Mouse (Mus musculus): ENCODE measurements around the gene Polr3gl. TPM values are rescaled to one million over a fixed set of nuclear protein-coding genes. Genes with fewer than 3 reads are reported as not detected.
A peak's percentile ranks its signal among the peaks of the same experiment; 100 is the strongest.

Gene Polr3gl
- total RNA-seq, 1 experiment from 2014 or later = 87.4 TPM

DNA sequence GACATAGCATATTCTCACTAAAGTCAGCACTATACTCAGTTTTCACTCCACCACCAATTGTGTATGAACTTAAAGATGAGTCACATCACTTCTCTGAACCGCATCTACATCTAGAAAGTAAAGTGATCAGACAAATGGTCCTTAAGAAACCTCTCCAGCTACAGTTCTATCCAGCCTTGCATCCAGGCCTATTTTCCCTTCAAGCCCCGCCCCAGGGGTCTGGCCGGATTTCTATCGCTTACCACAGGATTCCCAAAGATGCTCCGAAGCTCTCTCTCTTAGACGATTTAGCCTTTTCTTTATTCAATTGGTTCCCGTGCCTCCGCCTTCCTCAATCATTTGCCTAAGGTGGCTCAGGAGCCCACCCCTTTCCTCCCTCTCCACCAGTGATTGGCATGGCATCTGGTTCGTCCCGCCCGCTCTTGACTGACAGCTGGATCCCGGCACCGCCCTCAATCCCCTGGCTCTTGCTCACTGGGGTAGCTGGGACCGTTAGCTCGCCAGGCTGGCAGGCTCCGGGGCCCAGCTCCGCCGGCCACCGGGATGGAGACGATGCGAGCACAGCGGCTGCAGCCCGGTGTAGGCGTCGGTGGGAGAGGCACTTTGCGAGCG lies 6.8 kb upstream of the Polr3gl start, which contains the start of gene Lix1l:
TSS of gene Lix1l (plus strand) at position 511 of the 612 bp plus-strand sequence.
- peak; percentile 94 to 96 for ATAC-seq (replicated peaks in 1 of 2; ENCODE audit: insufficient read depth in 1 of 2, low FRiP score in 2 of 2, low TSS enrichment in 1 of 2, low read depth in 1 of 2, poor library complexity in 2 of 2, severe bottlenecking in 2 of 2)

- no peak for ATAC-seq (replicated peaks in 1 of 2; ENCODE audit: insufficient read depth in 1 of 2, low FRiP score in 2 of 2, low TSS enrichment in 1 of 2, low read depth in 1 of 2, poor library complexity in 2 of 2, severe bottlenecking in 2 of 2)
Observed at GRCm38 (mm10) chr3:96599411-96599810, 5.4 kb upstream of the Polr3gl start.

GRCm38 (mm10) chr3:96599069-96599393 lies 5.0 kb upstream of the Polr3gl start:
- ATAC-seq (replicated peaks in 1 of 2; ENCODE audit: insufficient read depth in 1 of 2, low FRiP score in 2 of 2, low TSS enrichment in 1 of 2, low read depth in 1 of 2, poor library complexity in 2 of 2, severe bottlenecking in 2 of 2) = no peak

DNA sequence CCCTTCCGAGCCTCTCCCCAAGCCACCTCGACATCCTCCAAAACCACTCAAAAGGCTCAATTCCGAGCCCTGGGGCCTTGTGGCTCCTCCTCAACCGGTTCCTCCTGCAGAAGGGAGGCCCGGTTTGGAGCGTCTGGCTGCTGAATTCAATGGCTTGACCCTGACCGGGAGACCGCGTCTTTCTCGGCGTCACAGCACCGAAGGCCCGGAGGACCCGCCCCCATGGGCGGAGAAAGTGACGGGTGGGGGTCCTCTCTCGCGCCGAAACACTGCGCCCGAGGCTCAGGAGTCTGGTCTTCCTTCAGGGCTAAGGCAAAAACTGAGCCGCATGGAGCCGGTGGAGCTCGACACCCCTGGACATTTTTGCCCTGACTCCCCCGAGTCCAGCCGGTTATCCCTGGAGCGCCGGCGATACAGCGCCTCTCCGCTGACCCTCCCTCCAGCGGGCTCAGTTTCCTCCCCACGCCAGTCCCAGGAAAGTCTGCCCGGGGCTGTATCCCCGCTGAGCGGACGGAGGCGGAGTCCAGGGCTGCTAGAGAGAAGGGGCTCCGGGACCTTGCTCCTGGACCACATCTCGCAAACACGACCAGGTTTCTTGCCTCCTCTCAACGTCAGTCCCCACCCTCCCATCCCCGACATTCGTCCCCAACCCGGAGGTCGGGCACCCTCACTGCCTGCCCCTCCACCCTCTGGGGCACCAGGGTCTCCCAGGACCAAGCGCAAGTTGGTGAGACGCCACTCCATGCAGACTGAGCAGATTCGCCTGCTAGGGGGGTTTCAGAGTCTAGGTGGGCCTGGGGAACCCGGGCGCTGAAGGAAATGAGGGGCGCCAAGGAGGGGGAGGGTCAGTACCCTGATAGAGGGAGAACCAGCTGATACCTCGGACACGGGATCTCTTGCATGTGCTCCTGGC lies 4.4 kb upstream of the Polr3gl start:
- ATAC-seq (replicated peaks in 1 of 2; ENCODE audit: insufficient read depth in 1 of 2, low FRiP score in 2 of 2, low TSS enrichment in 1 of 2, low read depth in 1 of 2, poor library complexity in 2 of 2, severe bottlenecking in 2 of 2) = no peak

DNA sequence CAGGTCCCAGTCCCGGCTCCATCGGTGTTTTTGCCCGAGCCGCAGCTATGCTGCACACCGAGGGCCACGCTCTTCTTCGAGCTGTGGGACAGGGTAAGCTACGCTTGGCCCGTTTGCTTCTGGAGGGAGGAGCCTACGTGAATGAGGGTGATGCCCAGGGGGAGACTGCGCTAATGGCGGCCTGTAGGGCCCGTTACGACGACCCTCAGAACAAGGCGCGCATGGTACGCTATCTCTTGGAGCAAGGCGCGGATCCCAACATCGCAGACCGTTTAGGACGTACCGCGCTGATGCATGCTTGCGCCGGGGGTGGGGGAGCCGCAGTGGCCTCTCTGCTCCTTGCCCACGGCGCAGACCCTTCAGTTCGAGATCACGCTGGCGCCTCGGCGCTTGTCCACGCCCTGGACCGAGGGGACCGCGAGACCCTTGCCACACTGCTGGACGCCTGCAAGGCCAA lies 3.5 kb upstream of the Polr3gl start:
- ATAC-seq (replicated peaks in 1 of 2; ENCODE audit: insufficient read depth in 1 of 2, low FRiP score in 2 of 2, low TSS enrichment in 1 of 2, low read depth in 1 of 2, poor library complexity in 2 of 2, severe bottlenecking in 2 of 2) = no peak

GRCm38 (mm10) chr3:96596855-96597254 lies 2.9 kb upstream of the Polr3gl start:
- no peak for ATAC-seq (replicated peaks in 1 of 2; ENCODE audit: insufficient read depth in 1 of 2, low FRiP score in 2 of 2, low TSS enrichment in 1 of 2, low read depth in 1 of 2, poor library complexity in 2 of 2, severe bottlenecking in 2 of 2)

- no peak for ATAC-seq (replicated peaks in 1 of 2; ENCODE audit: insufficient read depth in 1 of 2, low FRiP score in 2 of 2, low TSS enrichment in 1 of 2, low read depth in 1 of 2, poor library complexity in 2 of 2, severe bottlenecking in 2 of 2)
Observed at GRCm38 (mm10) chr3:96596228-96596707, 2.3 kb upstream of the Polr3gl start, which contains the start of gene Ankrd34a. Ankrd34a (plus strand) TSS chr3:96596636.

GRCm38 (mm10) chr3:96595661-96596060 lies 1.7 kb upstream of the Polr3gl start:
- ATAC-seq (replicated peaks in 1 of 2; ENCODE audit: insufficient read depth in 1 of 2, low FRiP score in 2 of 2, low TSS enrichment in 1 of 2, low read depth in 1 of 2, poor library complexity in 2 of 2, severe bottlenecking in 2 of 2) = no peak

DNA sequence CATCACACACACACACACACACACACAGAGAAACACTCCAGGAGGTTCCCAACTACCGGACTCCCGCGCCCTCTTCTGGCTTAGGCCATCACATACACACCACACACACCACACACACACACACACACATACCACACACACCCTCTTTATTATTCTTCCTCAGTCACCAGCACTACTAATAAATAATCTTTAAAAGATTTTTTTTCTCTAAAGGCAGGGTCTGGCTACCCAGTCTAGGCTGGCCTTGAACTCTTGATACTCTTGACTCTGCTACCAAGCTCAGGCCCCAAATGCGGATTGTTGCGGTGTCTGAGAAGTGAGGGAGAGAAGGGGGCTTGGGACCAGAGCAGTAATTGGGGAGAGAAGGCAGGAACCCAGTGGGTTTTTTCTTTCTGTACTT lies 870 bp upstream of the Polr3gl start:
- no peak for ATAC-seq (replicated peaks in 1 of 2; ENCODE audit: insufficient read depth in 1 of 2, low FRiP score in 2 of 2, low TSS enrichment in 1 of 2, low read depth in 1 of 2, poor library complexity in 2 of 2, severe bottlenecking in 2 of 2)

GRCm38 (mm10) chr3:96593374-96593773 lies 607 bp downstream of the Polr3gl start:
- ATAC-seq (replicated peaks in 1 of 2; ENCODE audit: insufficient read depth in 1 of 2, low FRiP score in 2 of 2, low TSS enrichment in 1 of 2, low read depth in 1 of 2, poor library complexity in 2 of 2, severe bottlenecking in 2 of 2) = no peak

- no peak for ATAC-seq (replicated peaks in 1 of 2; ENCODE audit: insufficient read depth in 1 of 2, low FRiP score in 2 of 2, low TSS enrichment in 1 of 2, low read depth in 1 of 2, poor library complexity in 2 of 2, severe bottlenecking in 2 of 2)
Observed at GRCm38 (mm10) chr3:96590657-96591056, 3.3 kb downstream of the Polr3gl start.

- no peak for ATAC-seq (replicated peaks in 1 of 2; ENCODE audit: insufficient read depth in 1 of 2, low FRiP score in 2 of 2, low TSS enrichment in 1 of 2, low read depth in 1 of 2, poor library complexity in 2 of 2, severe bottlenecking in 2 of 2)
Observed at GRCm38 (mm10) chr3:96583386-96583785, 10.6 kb downstream of the Polr3gl start.

DNA sequence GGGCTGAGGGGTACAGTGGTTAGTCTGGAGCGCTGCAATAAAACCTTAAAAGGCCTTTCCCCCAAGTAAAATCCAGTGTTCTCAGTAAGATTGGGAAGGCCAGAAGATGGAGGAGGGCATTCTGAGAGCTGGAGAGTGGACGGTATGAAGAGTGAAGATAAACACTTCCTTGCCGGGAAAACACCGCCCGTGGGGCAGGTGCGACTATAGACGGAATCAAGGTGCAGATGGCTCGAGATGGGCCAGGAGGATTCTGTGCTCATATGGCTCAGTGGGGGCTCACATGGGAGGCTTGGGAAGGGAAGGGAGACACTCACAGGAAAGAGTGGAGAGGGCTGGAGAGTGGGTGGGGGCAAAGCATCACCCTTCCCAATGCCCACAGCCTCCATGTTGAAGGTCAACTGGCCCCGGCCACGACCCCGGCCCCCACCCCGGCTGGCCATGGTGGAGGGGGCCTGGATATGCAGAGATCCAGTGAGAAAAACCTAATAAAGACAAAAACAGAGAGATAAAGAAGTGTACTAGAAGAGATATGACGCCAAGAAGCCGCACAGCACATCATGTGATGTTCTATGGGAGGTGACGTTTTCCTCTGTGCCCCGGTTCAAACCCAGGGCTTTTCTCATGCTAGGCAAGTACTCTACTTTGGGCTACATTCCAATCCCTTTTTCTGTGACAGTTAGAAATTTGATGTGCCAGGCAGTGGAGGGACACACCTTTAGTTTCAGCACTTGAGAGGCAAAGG lies 12.0 kb downstream of the Polr3gl start:
- no peak for ATAC-seq (replicated peaks in 1 of 2; ENCODE audit: insufficient read depth in 1 of 2, low FRiP score in 2 of 2, low TSS enrichment in 1 of 2, low read depth in 1 of 2, poor library complexity in 2 of 2, severe bottlenecking in 2 of 2)

DNA sequence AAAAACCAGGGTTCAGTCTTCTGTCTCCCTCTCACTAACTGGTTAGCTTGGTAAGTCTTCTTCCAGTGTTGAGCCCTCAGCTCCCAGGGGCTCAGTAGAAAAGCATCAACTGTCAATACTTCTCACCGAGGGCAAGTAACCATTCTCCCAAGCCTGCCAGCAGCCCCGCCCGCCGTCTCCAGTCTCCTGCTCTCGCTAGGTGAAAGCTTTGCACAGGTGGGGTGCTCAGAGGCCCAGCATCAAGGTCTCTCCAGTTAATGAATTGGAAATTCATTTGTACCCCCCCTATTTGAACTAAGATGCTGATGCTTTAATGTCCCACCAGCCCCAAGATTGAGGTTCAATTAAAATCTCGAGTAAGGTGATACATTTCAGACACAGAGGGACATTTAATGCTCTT lies 12.8 kb downstream of the Polr3gl start:
- ATAC-seq (replicated peaks in 1 of 2; ENCODE audit: insufficient read depth in 1 of 2, low FRiP score in 2 of 2, low TSS enrichment in 1 of 2, low read depth in 1 of 2, poor library complexity in 2 of 2, severe bottlenecking in 2 of 2) = no peak

- peak; percentile 83 to 84 for ATAC-seq (replicated peaks in 1 of 2; ENCODE audit: insufficient read depth in 1 of 2, low FRiP score in 2 of 2, low TSS enrichment in 1 of 2, low read depth in 1 of 2, poor library complexity in 2 of 2, severe bottlenecking in 2 of 2)
Observed at GRCm38 (mm10) chr3:96579885-96580454, 14.0 kb downstream of the Polr3gl start.

DNA sequence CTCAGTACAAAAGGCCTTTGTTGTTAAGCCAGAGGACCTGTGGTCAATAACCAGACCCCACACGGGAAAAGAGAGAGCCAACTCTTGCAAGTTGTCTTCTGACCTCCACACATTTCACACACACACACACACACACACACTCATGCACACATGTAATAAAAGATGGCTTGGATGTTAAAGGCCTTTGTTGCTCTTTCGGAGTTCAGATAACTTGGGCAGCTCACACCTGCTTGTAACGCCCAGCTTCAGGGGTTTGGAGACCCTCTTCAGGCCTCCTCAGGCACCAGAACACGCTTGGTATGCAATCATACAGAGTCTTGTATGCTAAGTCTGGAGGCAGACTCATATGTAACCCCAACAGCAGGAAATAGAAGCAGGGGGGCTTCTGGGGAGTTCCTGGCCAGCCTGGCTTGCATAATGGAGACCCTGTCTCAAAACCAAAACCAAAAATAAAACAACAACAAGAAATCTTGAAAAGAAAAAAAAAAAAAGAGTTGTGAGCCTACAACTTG lies 14.7 kb downstream of the Polr3gl start:
- ATAC-seq (replicated peaks in 1 of 2; ENCODE audit: insufficient read depth in 1 of 2, low FRiP score in 2 of 2, low TSS enrichment in 1 of 2, low read depth in 1 of 2, poor library complexity in 2 of 2, severe bottlenecking in 2 of 2) = no peak

DNA sequence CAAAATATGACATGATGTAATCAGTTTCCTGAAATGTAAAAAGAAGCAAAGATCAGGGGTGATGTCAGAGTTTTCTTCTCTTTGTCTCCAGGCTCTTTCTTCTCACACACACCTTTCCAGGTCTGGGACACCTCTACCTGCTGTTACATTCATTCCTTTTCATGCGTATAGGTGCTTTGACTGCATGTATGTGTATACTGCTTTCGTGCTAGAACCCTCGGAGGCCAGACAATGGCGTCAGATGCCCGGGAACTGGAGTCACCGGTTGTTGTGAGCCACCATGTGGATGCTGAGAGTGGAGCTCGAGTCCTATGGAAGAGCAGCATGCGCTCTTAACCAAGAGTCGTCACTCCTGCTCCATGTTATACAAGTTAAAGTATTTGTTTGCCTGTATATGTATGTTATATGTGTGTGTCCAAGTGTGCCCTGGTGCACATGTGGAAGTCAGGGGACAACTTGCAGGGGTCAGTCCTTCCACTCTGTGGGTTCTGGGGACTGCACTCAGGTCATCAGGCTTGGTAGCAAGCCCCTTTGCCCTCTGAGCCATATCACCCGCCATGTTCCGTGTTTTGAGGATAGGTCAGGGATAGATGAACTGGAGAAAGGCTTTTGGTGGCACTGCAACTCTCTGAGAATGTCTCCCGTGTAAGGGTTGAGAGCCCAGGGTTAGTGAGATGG lies 15.3 kb downstream of the Polr3gl start:
- no peak for ATAC-seq (replicated peaks in 1 of 2; ENCODE audit: insufficient read depth in 1 of 2, low FRiP score in 2 of 2, low TSS enrichment in 1 of 2, low read depth in 1 of 2, poor library complexity in 2 of 2, severe bottlenecking in 2 of 2)
